Mouse (Mus musculus) MEL (cell line): ENCODE measurements at regions not wholly inside any gene's neighbourhood (a gene's known extent, or its start where the extent isn't known, plus 50 kb on each side); places are given as distances from the start of the nearest gene placed in this dataset.

Source experiments
- DNase-seq: peaks from one replicate; pipeline ENCODE4 v3.0.0; 2011; ENCODE audit warnings: low read depth, low spot score
- H3K27ac ChIP-seq: 2 replicates; pipeline ENCODE4 v1.5.1; 2012; ENCODE audit warnings: low read depth, mild to moderate bottlenecking, control low read depth, low read length, moderate library complexity; ENCODE audit not compliant: control insufficient read depth
- H3K27me3 ChIP-seq, 2 experiments: fragments of 150-350 bp in 1 of 2; sonication (generic) in 1 of 2; 2 replicates each; pipeline ENCODE4 v1.6.1; 2012; ENCODE audit warnings: low read length in 2 of 2, mild to moderate bottlenecking in 2 of 2, improper control_type of control experiment in 1 of 2, moderate library complexity in 1 of 2; ENCODE audit not compliant: insufficient read depth in 2 of 2, control insufficient read depth in 1 of 2
- H3K36me3 ChIP-seq, 2 experiments: 2 replicates each; pipeline ENCODE4 v1.6.1; 2012 to 2014; ENCODE audit warnings: low read length in 2 of 2, improper control_type of control experiment in 1 of 2, inconsistent platforms in 1 of 2, mild to moderate bottlenecking in 1 of 2; ENCODE audit not compliant: insufficient read depth in 2 of 2, control insufficient read depth in 1 of 2
- H3K4me1 ChIP-seq, 2 experiments: fragments of 150-350 bp in 1 of 2; sonication (generic) in 1 of 2; 2 replicates each; pipeline ENCODE4 v1.6.1; 2012; ENCODE audit warnings: low read length in 2 of 2, improper control_type of control experiment in 1 of 2, mild to moderate bottlenecking in 1 of 2; ENCODE audit not compliant: insufficient read depth in 2 of 2, control insufficient read depth in 1 of 2
- H3K4me3 ChIP-seq, 2 experiments: fragments of 150-350 bp in 1 of 2; sonication (generic) in 1 of 2; 2 replicates each; pipeline ENCODE4 v1.5.1; 2012; ENCODE audit warnings: low read depth in 2 of 2, low read length in 2 of 2, mild to moderate bottlenecking in 2 of 2, moderate library complexity in 2 of 2, control low read depth in 1 of 2, improper control_type of control experiment in 1 of 2; ENCODE audit not compliant: control insufficient read depth in 1 of 2, insufficient read depth in 1 of 2
- H3K79me2 ChIP-seq: 2 replicates; pipeline ENCODE4 v1.6.1; 2012; ENCODE audit warnings: mild to moderate bottlenecking, low read length, moderate library complexity; ENCODE audit not compliant: control insufficient read depth, poor library complexity, insufficient read depth
- H3K9ac ChIP-seq: 2 replicates; pipeline ENCODE4 v1.6.1; 2012; ENCODE audit warnings: low read depth, mild to moderate bottlenecking, control low read depth, low read length, moderate library complexity; ENCODE audit not compliant: control insufficient read depth, poor library complexity, severe bottlenecking
- H3K9me3 ChIP-seq: fragments of 150-350 bp; sonication (generic); replicated peaks from 2 replicates; pipeline ENCODE4 v1.6.1; 2012; ENCODE audit warnings: mild to moderate bottlenecking, low read length, improper control_type of control experiment, moderate library complexity; ENCODE audit not compliant: insufficient read depth
- CHD1 ChIP-seq: IDR thresholded peaks from 2 replicates; pipeline ENCODE4 v1.6.1; 2012; ENCODE audit warnings: low read depth, mild to moderate bottlenecking, inconsistent platforms, low read length, improper control_type of control experiment
- CHD2 ChIP-seq: IDR thresholded peaks from 2 replicates; pipeline ENCODE4 v1.6.1; 2011; ENCODE audit warnings: low read length, improper control_type of control experiment
- CTCF ChIP-seq, 3 experiments: IDR thresholded peaks in 2 of 3; conservative IDR thresholded peaks in 1 of 3; 2 replicates each; pipeline ENCODE4 v1.5.1; 2011 to 2012; ENCODE audit warnings: low read length in 3 of 3, low read depth in 2 of 3, mild to moderate bottlenecking in 2 of 3, improper control_type of control experiment in 1 of 3, inconsistent platforms in 1 of 3, mixed read lengths in 1 of 3, moderate library complexity in 1 of 3; ENCODE audit not compliant: control insufficient read depth in 1 of 3, insufficient read depth in 1 of 3, poor library complexity in 1 of 3, severe bottlenecking in 1 of 3
- E2F4 ChIP-seq: IDR thresholded peaks from 2 replicates; pipeline ENCODE4 v1.6.1; 2011; ENCODE audit warnings: low read depth, low read length, improper control_type of control experiment, borderline replicate concordance
- EP300 ChIP-seq, 2 experiments: IDR thresholded peaks; 2 replicates each; pipeline ENCODE4 v1.6.1; 2011; ENCODE audit warnings: improper control_type of control experiment in 2 of 2, low read length in 2 of 2, low read depth in 1 of 2, mild to moderate bottlenecking in 1 of 2
- ETS1 ChIP-seq: IDR thresholded peaks from 2 replicates; pipeline ENCODE4 v1.6.1; 2012; ENCODE audit warnings: low read depth, mild to moderate bottlenecking, inconsistent platforms, low read length, improper control_type of control experiment, moderate library complexity
- GABPA ChIP-seq: IDR thresholded peaks from 2 replicates; pipeline ENCODE4 v1.6.1; 2012; ENCODE audit warnings: low read depth, mild to moderate bottlenecking, inconsistent platforms, low read length, improper control_type of control experiment, moderate library complexity
- HCFC1 ChIP-seq: IDR thresholded peaks from 2 replicates; pipeline ENCODE4 v1.6.1; 2012; ENCODE audit warnings: low read depth, mild to moderate bottlenecking, inconsistent platforms, low read length, improper control_type of control experiment, moderate library complexity
- JUND ChIP-seq: IDR thresholded peaks from 2 replicates; pipeline ENCODE4 v1.6.1; 2011; ENCODE audit warnings: low read depth, mild to moderate bottlenecking, improper control_type of control experiment, low read length
- KAT2A ChIP-seq: conservative IDR thresholded peaks from 2 replicates; pipeline ENCODE4 v1.6.1; 2012; ENCODE audit warnings: low read depth, low read length, improper control_type of control experiment, inconsistent platforms
- MEF2A ChIP-seq: IDR thresholded peaks from 2 replicates; pipeline ENCODE4 v1.6.1; 2014; ENCODE audit warnings: low read depth, mild to moderate bottlenecking, inconsistent platforms, low read length, improper control_type of control experiment; ENCODE audit not compliant: poor library complexity, insufficient replicate concordance, severe bottlenecking; ENCODE audit errors: extremely low read depth
- MXI1 ChIP-seq: IDR thresholded peaks from 2 replicates; pipeline ENCODE4 v1.6.1; 2011; ENCODE audit warnings: mild to moderate bottlenecking, low read depth, low read length, improper control_type of control experiment
- MYB ChIP-seq: IDR thresholded peaks from 2 replicates; pipeline ENCODE4 v1.6.1; 2011; ENCODE audit warnings: mild to moderate bottlenecking, low read depth, low read length, improper control_type of control experiment
- MYC ChIP-seq: IDR thresholded peaks from 2 replicates; pipeline ENCODE4 v1.6.1; 2011; ENCODE audit warnings: low read depth, mild to moderate bottlenecking, low read length, improper control_type of control experiment, moderate library complexity
- NRF1 ChIP-seq: IDR thresholded peaks from 2 replicates; pipeline ENCODE4 v1.6.1; 2014; ENCODE audit warnings: low read depth, mild to moderate bottlenecking, inconsistent platforms, low read length, improper control_type of control experiment, moderate library complexity; ENCODE audit not compliant: poor library complexity, insufficient read depth, severe bottlenecking
- POLR2A ChIP-seq, 2 experiments: IDR thresholded peaks; 2 replicates each; pipeline ENCODE4 v1.6.1; 2011 to 2012; ENCODE audit warnings: low read length in 2 of 2, mild to moderate bottlenecking in 2 of 2, control low read depth in 1 of 2, improper control_type of control experiment in 1 of 2, low read depth in 1 of 2, moderate library complexity in 1 of 2; ENCODE audit not compliant: control insufficient read depth in 1 of 2, insufficient read depth in 1 of 2, poor library complexity in 1 of 2
- POLR2AphosphoS5 ChIP-seq: IDR thresholded peaks from 2 replicates; pipeline ENCODE4 v1.6.1; 2012; ENCODE audit warnings: low read depth, borderline replicate concordance, mild to moderate bottlenecking, inconsistent platforms, low read length, moderate library complexity, mixed read lengths
- RAD21 ChIP-seq: IDR thresholded peaks from 2 replicates; pipeline ENCODE4 v1.6.1; 2011; ENCODE audit warnings: mild to moderate bottlenecking, low read depth, low read length, improper control_type of control experiment
- RCOR1 ChIP-seq: IDR thresholded peaks from 2 replicates; pipeline ENCODE4 v1.6.1; 2012; ENCODE audit warnings: low read depth, mild to moderate bottlenecking, inconsistent platforms, low read length, improper control_type of control experiment
- SIN3A ChIP-seq: IDR thresholded peaks from 2 replicates; pipeline ENCODE4 v1.6.1; 2012; ENCODE audit warnings: low read length, improper control_type of control experiment, inconsistent platforms
- SMC3 ChIP-seq: IDR thresholded peaks from 2 replicates; pipeline ENCODE4 v1.6.1; 2011; ENCODE audit warnings: low read depth, low read length, improper control_type of control experiment
- TAL1 ChIP-seq: IDR thresholded peaks from 2 replicates; pipeline ENCODE4 v1.6.1; 2012; ENCODE audit warnings: mild to moderate bottlenecking, inconsistent platforms, low read length, moderate library complexity, mixed read lengths
- TCF12 ChIP-seq: IDR thresholded peaks from 2 replicates; pipeline ENCODE4 v1.6.1; 2014; ENCODE audit warnings: low read depth, mild to moderate bottlenecking, inconsistent platforms, low read length, improper control_type of control experiment, moderate library complexity
- USF1 ChIP-seq: IDR thresholded peaks from 2 replicates; pipeline ENCODE4 v1.6.1; 2014; ENCODE audit warnings: low read depth, mild to moderate bottlenecking, inconsistent platforms, low read length, improper control_type of control experiment, moderate library complexity
- ZC3H11A ChIP-seq: IDR thresholded peaks from 2 replicates; pipeline ENCODE4 v1.6.1; 2012; ENCODE audit warnings: low read depth, mild to moderate bottlenecking, inconsistent platforms, low read length, improper control_type of control experiment
- ZKSCAN1 ChIP-seq: IDR thresholded peaks from 2 replicates; pipeline ENCODE4 v1.6.1; 2012; ENCODE audit warnings: low read depth, mild to moderate bottlenecking, inconsistent platforms, low read length, improper control_type of control experiment, moderate library complexity

- no peak for DNase-seq
These were observed 153.5 kb upstream of the Ubr2 start for GRCm38 (mm10) chr17:47163677-47164340.

DNA sequence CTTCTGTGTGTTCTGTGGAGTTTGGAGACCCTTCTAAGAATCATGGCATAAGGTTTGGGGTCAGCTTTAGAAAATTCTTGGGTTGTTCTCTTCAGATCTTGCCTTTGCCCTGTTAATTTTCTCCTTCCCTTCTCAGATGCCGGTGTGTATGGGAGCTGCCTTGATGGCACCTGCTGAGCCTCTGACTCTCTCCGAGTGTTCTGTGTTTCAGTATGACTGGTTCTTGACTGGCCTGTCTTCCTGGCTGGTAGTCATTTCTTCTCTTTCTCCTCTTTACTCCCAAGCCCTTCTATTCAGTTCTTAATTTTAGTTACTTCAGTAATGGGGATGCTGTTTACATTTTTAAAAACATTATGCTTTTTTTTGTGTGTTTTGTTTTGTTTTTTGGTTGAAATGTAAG lies 152.1 kb upstream of the Ubr2 start:
- Histone ChIP-seq H3K79me2 (no peaks in the 10 kb centered on the region), H3K4me3 (no peak overlapping the region), H3K9ac (no peak overlapping the region)
- TF ChIP-seq POLR2A (IDR thresholded peaks at IDR 0.05; ENCODE audit: control insufficient read depth in 1 of 2, insufficient read depth in 1 of 2, low read depth in 1 of 2, low read length in 2 of 2, poor library complexity in 1 of 2) (no peak), MXI1 (no peak), HCFC1 (no peak), ZKSCAN1 (no peak), TCF12 (no peak), ZC3H11A (no peak), RAD21 (no peak), SIN3A (no peak), MYC (no peak), RCOR1 (no peak), MEF2A (no peak), MYB (no peak), CHD1 (no peak), GABPA (no peak)
- TF ChIP-seq, all 39 proteins: peak for 0
- Histone ChIP-seq H3K27ac (no peak overlapping the region), H3K36me3 (peaks cover 0 to 3% of the 10 kb centered on the region in 2 experiments; a peak in 2 of 4 replicates), H3K4me1 (no peaks in the 10 kb centered on the region; a peak in 1 of 4 replicates), H3K9me3 (no peaks in the 10 kb centered on the region), H3K27me3 (no peaks in the 10 kb centered on the region)
- no peak for DNase-seq

More at GRCm38 (mm10) chr17:47163677-47164340, 153.5 kb upstream of the Ubr2 start:
- Histone ChIP-seq H3K79me2 (no peaks in the 10 kb centered on the region), H3K9ac (no peak overlapping the region), H3K4me1 (peaks cover 2 to 11% of the 10 kb centered on the region in 2 experiments; a peak in 3 of 4 replicates), H3K9me3 (no peaks in the 10 kb centered on the region), H3K27ac (no peak overlapping the region), H3K36me3 (peaks cover 0 to 13% of the 10 kb centered on the region in 2 experiments; a peak in 2 of 4 replicates), H3K27me3 (no peaks in the 10 kb centered on the region), H3K4me3 (no peak overlapping the region)
- TF ChIP-seq JUND (no peak), KAT2A (no peak), USF1 (no peak), CTCF (IDR thresholded peaks at IDR 0.05 in 2 of 3, conservative IDR thresholded peaks at IDR 0.05 in 1 of 3; ENCODE audit: control insufficient read depth in 1 of 3, insufficient read depth in 1 of 3, low read depth in 2 of 3, low read length in 3 of 3, poor library complexity in 1 of 3, severe bottlenecking in 1 of 3) (no peak), POLR2AphosphoS5 (no peak), ETS1 (no peak), EP300 (IDR thresholded peaks at IDR 0.05; ENCODE audit: low read depth in 1 of 2, low read length in 2 of 2) (no peak), MEF2A (no peak), NRF1 (no peak), POLR2A (IDR thresholded peaks at IDR 0.05; ENCODE audit: control insufficient read depth in 1 of 2, insufficient read depth in 1 of 2, low read depth in 1 of 2, low read length in 2 of 2, poor library complexity in 1 of 2) (no peak), TAL1 (no peak), E2F4 (no peak), RAD21 (no peak), SMC3 (no peak), CHD2 (no peak)
